Mouse (Mus musculus): ENCODE measurements around the gene Apobr. TPM values are rescaled to one million over a fixed set of nuclear protein-coding genes. Genes with fewer than 3 reads are reported as not detected.

Apobr gene
- polyA plus RNA-seq, 1 experiment from 2014 or later, result 0.46 TPM

- Histone ChIP-seq H3K4me3 (no peak overlapping the region), H3K9me3 (replicated peaks) (no peaks in the 10 kb centered on the region), H3K9ac (no peak overlapping the region), H3K4me2 (no peak overlapping the region), H3K27me3 (no peaks in the 10 kb centered on the region), H3K27ac (no peak overlapping the region), H3K4me1 (no peaks in the 10 kb centered on the region), H3K36me3 (ENCODE audit: poor library complexity, severe bottlenecking) (no peaks in the 10 kb centered on the region)
- no peak for ATAC-seq
- WGBS, result 89% methylated on average over 3 of the region's 3 CpGs
Observed at GRCm38 (mm10) chr7:126602650-126603049, 17.9 kb downstream of the Apobr start.

GRCm38 (mm10) chr7:126606611-126607010, 21.9 kb downstream of the Apobr start:
- Histone ChIP-seq H3K36me3 (ENCODE audit: poor library complexity, severe bottlenecking) (no peaks in the 10 kb centered on the region), H3K9ac (no peak overlapping the region), H3K9me3 (replicated peaks) (no peaks in the 10 kb centered on the region), H3K4me1 (no peaks in the 10 kb centered on the region), H3K27me3 (no peaks in the 10 kb centered on the region), H3K27ac (no peak overlapping the region), H3K4me2 (no peak overlapping the region), H3K4me3 (no peak overlapping the region)
- 87% methylated on average over 5 of the region's 5 CpGs for WGBS
- ATAC-seq, result no peak

- no peak for ATAC-seq
Observed at GRCm38 (mm10) chr7:126607064-126607463, 22.3 kb downstream of the Apobr start.

GRCm38 (mm10) chr7:126607796-126608195, 23.1 kb downstream of the Apobr start:
- ATAC-seq, result no peak
- H3K36me3 ChIP-seq (ENCODE audit: poor library complexity, severe bottlenecking), result no peaks in the 10 kb centered on the region
- no peak overlapping the region for H3K4me3 ChIP-seq
- no peaks in the 10 kb centered on the region for H3K27me3 ChIP-seq
- H3K9ac ChIP-seq, result no peak overlapping the region
- H3K4me2 ChIP-seq, result no peak overlapping the region
- no peaks in the 10 kb centered on the region for H3K4me1 ChIP-seq
- WGBS, result 82% methylated on average over 5 of the region's 5 CpGs
- H3K9me3 ChIP-seq (replicated peaks), result no peaks in the 10 kb centered on the region
- H3K27ac ChIP-seq, result no peak overlapping the region

More at GRCm38 (mm10) chr7:126607064-126607463, 22.3 kb downstream of the Apobr start:
- Histone ChIP-seq H3K4me1 (no peaks in the 10 kb centered on the region), H3K27me3 (no peaks in the 10 kb centered on the region), H3K27ac (no peak overlapping the region), H3K4me2 (no peak overlapping the region), H3K9me3 (replicated peaks) (no peaks in the 10 kb centered on the region), H3K36me3 (ENCODE audit: poor library complexity, severe bottlenecking) (no peaks in the 10 kb centered on the region), H3K9ac (no peak overlapping the region), H3K4me3 (no peak overlapping the region)
- WGBS, result 75% methylated on average over 3 of the region's 3 CpGs

GRCm38 (mm10) chr7:126612736-126613135, 28.0 kb downstream of the Apobr start:
- Histone ChIP-seq H3K9me3 (replicated peaks) (no peaks in the 10 kb centered on the region), H3K27ac (no peak overlapping the region), H3K4me1 (no peaks in the 10 kb centered on the region), H3K36me3 (ENCODE audit: poor library complexity, severe bottlenecking) (no peaks in the 10 kb centered on the region), H3K27me3 (no peaks in the 10 kb centered on the region), H3K9ac (no peak overlapping the region), H3K4me3 (no peak overlapping the region), H3K4me2 (no peak overlapping the region)
- WGBS, result 71% methylated on average over 3 of the region's 3 CpGs
- no peak for ATAC-seq

- 71% methylated on average over 3 of the region's 3 CpGs for WGBS
- no peak overlapping the region for H3K9ac ChIP-seq
- H3K27ac ChIP-seq, result no peak overlapping the region
Observed at GRCm38 (mm10) chr7:126616707-126617106, 32.0 kb downstream of the Apobr start.

GRCm38 (mm10) chr7:126619559-126620275, 35.0 kb downstream of the Apobr start:
- H3K4me1 ChIP-seq, result no peaks in the 10 kb centered on the region
- 85% methylated on average over 10 of the region's 10 CpGs for WGBS
- no peaks in the 10 kb centered on the region for H3K27me3 ChIP-seq

More at GRCm38 (mm10) chr7:126616707-126617106, 32.0 kb downstream of the Apobr start:
- no peaks in the 10 kb centered on the region for H3K36me3 ChIP-seq (ENCODE audit: poor library complexity, severe bottlenecking)
- H3K4me1 ChIP-seq, result no peaks in the 10 kb centered on the region
- no peaks in the 10 kb centered on the region for H3K9me3 ChIP-seq (replicated peaks)
- no peak for ATAC-seq
- H3K27me3 ChIP-seq, result no peaks in the 10 kb centered on the region
- H3K4me2 ChIP-seq, result no peak overlapping the region
- H3K4me3 ChIP-seq, result no peak overlapping the region

GRCm38 (mm10) chr7:126621452-126622359, 37.0 kb downstream of the Apobr start:
- H3K9ac ChIP-seq, result no peak overlapping the region
- 93% methylated on average over 9 of the region's 9 CpGs for WGBS
- no peaks in the 10 kb centered on the region for H3K4me1 ChIP-seq
- no peak overlapping the region for H3K27ac ChIP-seq
- H3K36me3 ChIP-seq (ENCODE audit: poor library complexity, severe bottlenecking), result no peaks in the 10 kb centered on the region
- no peaks in the 10 kb centered on the region for H3K9me3 ChIP-seq (replicated peaks)
- H3K27me3 ChIP-seq, result no peaks in the 10 kb centered on the region
- no peak for ATAC-seq
- H3K4me3 ChIP-seq, result no peak overlapping the region
- H3K4me2 ChIP-seq, result no peak overlapping the region

More at GRCm38 (mm10) chr7:126619559-126620275, 35.0 kb downstream of the Apobr start:
- Histone ChIP-seq H3K27ac (no peak overlapping the region), H3K9ac (no peak overlapping the region), H3K9me3 (replicated peaks) (no peaks in the 10 kb centered on the region), H3K4me3 (no peak overlapping the region), H3K4me2 (no peak overlapping the region), H3K36me3 (ENCODE audit: poor library complexity, severe bottlenecking) (no peaks in the 10 kb centered on the region)
- no peak for ATAC-seq

- ATAC-seq, result no peak
Observed at GRCm38 (mm10) chr7:126623381-126623780, 38.6 kb downstream of the Apobr start.

GRCm38 (mm10) chr7:126624774-126625173, 40.0 kb downstream of the Apobr start:
- no peaks in the 10 kb centered on the region for H3K36me3 ChIP-seq (ENCODE audit: poor library complexity, severe bottlenecking)
- no peak overlapping the region for H3K4me2 ChIP-seq
- H3K27me3 ChIP-seq, result no peaks in the 10 kb centered on the region
- H3K27ac ChIP-seq, result no peak overlapping the region
- H3K9me3 ChIP-seq (replicated peaks), result no peaks in the 10 kb centered on the region
- H3K9ac ChIP-seq, result no peak overlapping the region
- 73% methylated on average over 16 of the region's 16 CpGs for WGBS
- no peak for ATAC-seq
- H3K4me1 ChIP-seq, result no peaks in the 10 kb centered on the region
- no peak overlapping the region for H3K4me3 ChIP-seq

More at GRCm38 (mm10) chr7:126623381-126623780, 38.6 kb downstream of the Apobr start:
- no peaks in the 10 kb centered on the region for H3K9me3 ChIP-seq (replicated peaks)
- H3K36me3 ChIP-seq (ENCODE audit: poor library complexity, severe bottlenecking), result no peaks in the 10 kb centered on the region
- H3K27ac ChIP-seq, result no peak overlapping the region
- H3K4me1 ChIP-seq, result no peaks in the 10 kb centered on the region
- 77% methylated on average over 1 of the region's 1 CpGs for WGBS
- H3K4me2 ChIP-seq, result no peak overlapping the region
- no peak overlapping the region for H3K9ac ChIP-seq
- H3K4me3 ChIP-seq, result no peak overlapping the region
- H3K27me3 ChIP-seq, result no peaks in the 10 kb centered on the region

- H3K27me3 ChIP-seq, result no peaks in the 10 kb centered on the region
- no peak overlapping the region for H3K4me2 ChIP-seq
- H3K9ac ChIP-seq, result 0 out of 2 replicates have a peak overlapping the region, but pooled peaks have one; percentile 16
- no peaks in the 10 kb centered on the region for H3K9me3 ChIP-seq (replicated peaks)
- no peaks in the 10 kb centered on the region for H3K4me1 ChIP-seq
- H3K27ac ChIP-seq, result no peak overlapping the region
- no peaks in the 10 kb centered on the region for H3K36me3 ChIP-seq (ENCODE audit: poor library complexity, severe bottlenecking)
- 63% methylated on average over 6 of the region's 6 CpGs for WGBS
- no peak overlapping the region for H3K4me3 ChIP-seq
- ATAC-seq, result no peak
Observed at GRCm38 (mm10) chr7:126625369-126625768, 40.6 kb downstream of the Apobr start.
